Mouse (Mus musculus): ENCODE results near the gene Plod3. TPM values are rescaled to one million over a fixed set of nuclear protein-coding genes. Genes with fewer than 3 reads are reported as not detected.

The Plod3 gene
- polyA plus RNA-seq, 1 experiment from 2014 or later: 28.7 TPM

DNA sequence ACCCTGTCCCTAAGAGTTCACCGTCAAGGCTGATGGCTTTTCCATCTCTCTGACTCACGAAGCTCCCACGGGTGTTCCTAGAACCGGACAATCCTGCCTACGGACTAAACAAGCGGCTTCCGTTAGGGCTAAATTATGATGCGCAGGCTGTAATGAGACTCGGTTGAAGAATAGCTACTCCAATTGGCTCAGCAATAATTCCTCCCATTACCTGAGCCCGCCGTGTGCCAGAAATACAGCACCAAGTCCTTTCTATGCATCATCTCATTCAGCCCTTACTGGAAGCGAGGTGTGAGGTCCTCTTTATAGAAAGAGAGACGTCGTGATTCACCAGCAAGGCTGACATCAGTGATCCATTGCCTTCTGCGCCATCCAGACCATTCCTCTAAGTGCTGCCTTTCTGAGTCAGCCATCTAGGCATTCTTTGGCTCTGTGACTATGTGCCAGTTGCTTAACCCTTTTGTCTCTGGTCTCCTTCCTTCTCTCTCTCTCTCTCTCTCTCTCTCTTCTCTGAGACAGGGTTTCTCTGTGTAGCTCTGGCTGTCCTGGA is 25.7 kb downstream of the Plod3 start:
- Histone ChIP-seq H3K27me3 (replicated peaks; ENCODE audit: control insufficient read depth, insufficient read depth, low read length) (0 out of 2 replicates have a peak, but pooled peaks cover 2% of the 10 kb centered on the region), H3K9ac (ENCODE audit: low read depth, low read length) (no peak overlapping the region), H3K27ac (ENCODE audit: low read depth, low read length) (no peak overlapping the region), H3K4me3 (ENCODE audit: low read depth, low read length) (no peak overlapping the region), H3K4me2 (no peak overlapping the region), H3K9me3 (ENCODE audit: control insufficient read depth, low read length) (no peaks in the 10 kb centered on the region), H3K4me1 (replicated peaks; ENCODE audit: control insufficient read depth, insufficient read depth, low read length) (no peaks in the 10 kb centered on the region), H3K36me3 (ENCODE audit: control insufficient read depth, insufficient read depth, low read length) (no peaks in the 10 kb centered on the region)
- DNase-seq (ENCODE audit: low spot score) (no peak), ATAC-seq (replicated peaks; ENCODE audit: low FRiP score) (no peak)
- 75% methylated on average over 15 of the region's 15 CpGs for WGBS

DNA sequence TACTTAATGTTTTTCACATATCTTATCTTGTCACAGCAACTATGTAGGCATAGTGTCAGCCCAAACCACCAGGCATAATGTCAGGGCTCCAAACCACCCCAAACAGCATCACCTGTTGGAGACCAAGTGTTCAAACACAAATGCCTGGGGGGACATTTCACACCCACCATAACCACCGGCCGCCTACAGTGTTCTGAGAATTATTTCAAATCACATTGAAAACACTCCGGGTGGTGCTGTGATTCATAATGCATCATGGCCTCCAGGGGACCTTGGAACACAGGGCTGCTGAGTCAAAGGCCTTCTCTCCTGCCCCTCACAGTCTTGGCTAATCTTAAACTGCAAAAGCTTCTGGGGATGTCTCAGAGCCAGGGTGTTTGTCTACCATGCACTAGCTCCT is 29.1 kb downstream of the Plod3 start:
- 88% methylated on average over 3 of the region's 3 CpGs for WGBS
- Histone ChIP-seq H3K27ac (ENCODE audit: low read depth, low read length) (no peak overlapping the region), H3K4me1 (replicated peaks; ENCODE audit: control insufficient read depth, insufficient read depth, low read length) (no peaks in the 10 kb centered on the region), H3K36me3 (ENCODE audit: control insufficient read depth, insufficient read depth, low read length) (no peaks in the 10 kb centered on the region), H3K4me3 (ENCODE audit: low read depth, low read length) (no peak overlapping the region), H3K9ac (ENCODE audit: low read depth, low read length) (no peak overlapping the region), H3K27me3 (replicated peaks; ENCODE audit: control insufficient read depth, insufficient read depth, low read length) (0 out of 2 replicates have a peak, but pooled peaks cover 4% of the 10 kb centered on the region), H3K9me3 (ENCODE audit: control insufficient read depth, low read length) (no peaks in the 10 kb centered on the region), H3K4me2 (no peak overlapping the region)
- no peak for DNase-seq (ENCODE audit: low spot score)
- no peak for ATAC-seq (replicated peaks; ENCODE audit: low FRiP score)

DNA sequence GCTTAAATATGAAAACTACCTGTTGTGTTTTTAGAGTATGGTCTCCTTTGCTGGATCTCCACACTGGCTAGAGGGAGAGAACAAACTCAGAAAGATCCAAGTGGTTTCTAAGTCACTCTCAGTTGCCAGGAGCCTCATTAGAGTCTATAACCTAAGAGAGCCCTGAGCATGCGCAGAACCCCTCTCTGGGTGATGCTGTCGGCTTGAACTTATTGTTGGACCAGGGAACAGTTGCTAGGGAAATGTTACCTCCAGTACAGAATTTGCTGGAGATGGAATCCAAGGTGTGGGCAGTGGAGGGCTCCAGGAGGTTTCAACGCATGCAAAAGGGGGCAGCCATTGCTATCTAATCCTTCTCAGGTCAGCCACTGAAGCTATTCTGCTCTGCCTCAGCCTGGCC is 37.5 kb downstream of the Plod3 start:
- H3K9me3 ChIP-seq (ENCODE audit: control insufficient read depth, low read length): no peaks in the 10 kb centered on the region

GRCm38 (mm10) chr5:137025132-137025531 is 38.3 kb downstream of the Plod3 start:
- H3K27me3 ChIP-seq (replicated peaks; ENCODE audit: control insufficient read depth, insufficient read depth, low read length): peaks cover 62% of the 10 kb centered on the region
- WGBS: under 1% methylated on average over 23 of the region's 23 CpGs
- no peak overlapping the region for H3K4me3 ChIP-seq (ENCODE audit: low read depth, low read length)
- ATAC-seq (replicated peaks; ENCODE audit: low FRiP score) (no peak), DNase-seq (ENCODE audit: low spot score) (peak; percentile 76)
- no peaks in the 10 kb centered on the region for H3K9me3 ChIP-seq (ENCODE audit: control insufficient read depth, low read length)
- 0 out of 2 replicates have a peak, but pooled peaks cover 3% of the 10 kb centered on the region for H3K4me1 ChIP-seq (replicated peaks; ENCODE audit: control insufficient read depth, insufficient read depth, low read length)
- H3K9ac ChIP-seq (ENCODE audit: low read depth, low read length): no peak overlapping the region
- no peaks in the 10 kb centered on the region for H3K36me3 ChIP-seq (ENCODE audit: control insufficient read depth, insufficient read depth, low read length)
- H3K4me2 ChIP-seq: no peak overlapping the region; the same call in 1 of the 2 replicates
- no peak overlapping the region for H3K27ac ChIP-seq (ENCODE audit: low read depth, low read length)

More for the DNA sequence above, 37.5 kb downstream of the Plod3 start:
- no peaks in the 10 kb centered on the region for H3K36me3 ChIP-seq (ENCODE audit: control insufficient read depth, insufficient read depth, low read length)
- WGBS: 51% methylated on average over 3 of the region's 3 CpGs
- no peak overlapping the region for H3K4me2 ChIP-seq
- H3K27me3 ChIP-seq (replicated peaks; ENCODE audit: control insufficient read depth, insufficient read depth, low read length): peaks cover 54% of the 10 kb centered on the region
- H3K4me3 ChIP-seq (ENCODE audit: low read depth, low read length): no peak overlapping the region
- H3K27ac ChIP-seq (ENCODE audit: low read depth, low read length): no peak overlapping the region
- ATAC-seq (replicated peaks; ENCODE audit: low FRiP score): no peak
- no peaks in the 10 kb centered on the region for H3K4me1 ChIP-seq (replicated peaks; ENCODE audit: control insufficient read depth, insufficient read depth, low read length)
- no peak for DNase-seq (ENCODE audit: low spot score)
- H3K9ac ChIP-seq (ENCODE audit: low read depth, low read length): no peak overlapping the region

- no peaks in the 10 kb centered on the region for H3K36me3 ChIP-seq (ENCODE audit: control insufficient read depth, insufficient read depth, low read length)
- ATAC-seq (replicated peaks; ENCODE audit: low FRiP score) (no peak), DNase-seq (ENCODE audit: low spot score) (no peak)
- no peak within 1 kb of the TSS; the same call in 1 of the 2 replicates for H3K4me2 ChIP-seq
- H3K27ac ChIP-seq (ENCODE audit: low read depth, low read length): no peak within 1 kb of the TSS
- H3K4me3 ChIP-seq (ENCODE audit: low read depth, low read length): no peak within 1 kb of the TSS
- H3K4me1 ChIP-seq (replicated peaks; ENCODE audit: control insufficient read depth, insufficient read depth, low read length): peaks cover 6% of the 10 kb centered on the region
- H3K27me3 ChIP-seq (replicated peaks; ENCODE audit: control insufficient read depth, insufficient read depth, low read length): peaks cover 67% of the 10 kb centered on the region
- H3K9me3 ChIP-seq (ENCODE audit: control insufficient read depth, low read length): no peaks in the 10 kb centered on the region
- H3K9ac ChIP-seq (ENCODE audit: low read depth, low read length): no peak within 1 kb of the TSS
- 20% methylated on average over 4 of the region's 4 CpGs for WGBS
Observed at GRCm38 (mm10) chr5:137026092-137026491, 39.3 kb downstream of the Plod3 start, which contains the start of gene Vgf. Vgf (plus strand) TSS chr5:137026392.

DNA sequence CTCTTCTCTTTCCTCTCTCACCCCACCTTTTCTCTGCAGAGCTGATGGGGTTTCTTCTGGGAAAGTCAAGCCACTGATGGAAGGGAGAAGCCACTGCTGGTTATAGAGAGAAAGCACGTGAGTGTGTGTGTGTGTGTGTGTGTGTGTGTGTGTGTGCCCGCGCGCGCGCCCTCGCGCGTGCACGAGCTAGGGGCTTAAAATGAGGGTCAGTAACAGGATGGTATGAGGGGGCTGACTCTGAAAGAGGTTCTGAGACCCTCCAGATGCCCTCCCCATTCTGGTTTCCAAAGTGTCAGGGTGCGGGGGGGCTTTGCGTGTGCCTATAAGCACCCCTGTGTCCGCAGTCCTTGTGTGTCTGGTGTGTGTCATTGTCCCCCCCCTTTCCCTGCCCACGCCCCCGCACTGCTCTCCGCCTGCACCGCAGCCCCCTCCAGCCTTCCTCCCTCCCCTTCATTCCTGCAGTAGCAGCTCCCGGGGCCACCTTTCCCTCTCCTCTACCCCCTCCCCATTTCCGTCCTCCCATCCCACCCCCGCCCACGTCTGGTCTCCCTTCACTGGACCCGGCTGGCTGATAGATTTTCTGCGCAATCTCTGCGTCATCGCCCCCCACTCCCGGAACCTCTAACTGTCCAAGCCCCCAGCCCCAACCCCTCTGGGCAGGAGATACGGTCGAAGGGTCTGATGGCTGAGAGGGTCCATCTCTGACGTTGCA is 41.9 kb downstream of the Plod3 start:
- Histone ChIP-seq H3K9me3 (ENCODE audit: control insufficient read depth, low read length) (no peaks in the 10 kb centered on the region), H3K9ac (ENCODE audit: low read depth, low read length) (no peak overlapping the region), H3K27ac (ENCODE audit: low read depth, low read length) (no peak overlapping the region), H3K4me1 (replicated peaks; ENCODE audit: control insufficient read depth, insufficient read depth, low read length) (peaks cover 23% of the 10 kb centered on the region), H3K36me3 (ENCODE audit: control insufficient read depth, insufficient read depth, low read length) (no peaks in the 10 kb centered on the region), H3K4me2 (peak overlapping the region; percentile 80), H3K27me3 (replicated peaks; ENCODE audit: control insufficient read depth, insufficient read depth, low read length) (peaks cover 84% of the 10 kb centered on the region), H3K4me3 (ENCODE audit: low read depth, low read length) (peak overlapping the region; percentile 5; the same call in 1 of the 2 replicates)
- DNase-seq (ENCODE audit: low spot score): no peak
- 5% methylated on average over 27 of the region's 29 CpGs for WGBS
- no peak for ATAC-seq (replicated peaks; ENCODE audit: low FRiP score)

GRCm38 (mm10) chr5:137029273-137029585 is 42.4 kb downstream of the Plod3 start:
- WGBS: 3% methylated on average over 8 of the region's 8 CpGs
- peak overlapping the region; percentile 46 for H3K4me3 ChIP-seq (ENCODE audit: low read depth, low read length)
- no peaks in the 10 kb centered on the region for H3K36me3 ChIP-seq (ENCODE audit: control insufficient read depth, insufficient read depth, low read length)
- H3K4me1 ChIP-seq (replicated peaks; ENCODE audit: control insufficient read depth, insufficient read depth, low read length): peaks cover 23% of the 10 kb centered on the region
- ATAC-seq (replicated peaks; ENCODE audit: low FRiP score) (no peak), DNase-seq (ENCODE audit: low spot score) (no peak)
- H3K27ac ChIP-seq (ENCODE audit: low read depth, low read length): no peak overlapping the region
- H3K4me2 ChIP-seq: peak overlapping the region; percentile 80
- H3K9ac ChIP-seq (ENCODE audit: low read depth, low read length): no peak overlapping the region
- peaks cover 84% of the 10 kb centered on the region for H3K27me3 ChIP-seq (replicated peaks; ENCODE audit: control insufficient read depth, insufficient read depth, low read length)
- H3K9me3 ChIP-seq (ENCODE audit: control insufficient read depth, low read length): no peaks in the 10 kb centered on the region

GRCm38 (mm10) chr5:137029643-137030415 is 43.0 kb downstream of the Plod3 start:
- Histone ChIP-seq H3K9me3 (ENCODE audit: control insufficient read depth, low read length) (no peaks in the 10 kb centered on the region), H3K9ac (ENCODE audit: low read depth, low read length) (no peak overlapping the region), H3K27me3 (replicated peaks; ENCODE audit: control insufficient read depth, insufficient read depth, low read length) (peaks cover 78% of the 10 kb centered on the region), H3K4me2 (peak overlapping the region; percentile 80), H3K4me3 (ENCODE audit: low read depth, low read length) (peak overlapping the region; percentile 46), H3K4me1 (replicated peaks; ENCODE audit: control insufficient read depth, insufficient read depth, low read length) (peaks cover 23% of the 10 kb centered on the region), H3K36me3 (ENCODE audit: control insufficient read depth, insufficient read depth, low read length) (no peaks in the 10 kb centered on the region; the same call in 1 of the 2 replicates), H3K27ac (ENCODE audit: low read depth, low read length) (no peak overlapping the region)
- DNase-seq (ENCODE audit: low spot score) (peak; percentile 99), ATAC-seq (replicated peaks; ENCODE audit: low FRiP score) (peak; percentile 78)
- under 1% methylated on average over 52 of the region's 52 CpGs for WGBS
